Mouse (Mus musculus): ENCODE results near the gene Tmem181a. TPM values are rescaled to one million over a fixed set of nuclear protein-coding genes. Genes with fewer than 3 reads are reported as not detected.
"Not testable (repeated sequence)": the region's sequence is repeated elsewhere in the genome, so short reads cannot be mapped to it uniquely, and the experiment has no call there.

Gene Tmem181a
- 27.8 and 28.8 TPM in 2 replicates for polyA plus RNA-seq (2016; fragmentation: Nextera tagmentation; extraction: Ambion mirVana)

DNA sequence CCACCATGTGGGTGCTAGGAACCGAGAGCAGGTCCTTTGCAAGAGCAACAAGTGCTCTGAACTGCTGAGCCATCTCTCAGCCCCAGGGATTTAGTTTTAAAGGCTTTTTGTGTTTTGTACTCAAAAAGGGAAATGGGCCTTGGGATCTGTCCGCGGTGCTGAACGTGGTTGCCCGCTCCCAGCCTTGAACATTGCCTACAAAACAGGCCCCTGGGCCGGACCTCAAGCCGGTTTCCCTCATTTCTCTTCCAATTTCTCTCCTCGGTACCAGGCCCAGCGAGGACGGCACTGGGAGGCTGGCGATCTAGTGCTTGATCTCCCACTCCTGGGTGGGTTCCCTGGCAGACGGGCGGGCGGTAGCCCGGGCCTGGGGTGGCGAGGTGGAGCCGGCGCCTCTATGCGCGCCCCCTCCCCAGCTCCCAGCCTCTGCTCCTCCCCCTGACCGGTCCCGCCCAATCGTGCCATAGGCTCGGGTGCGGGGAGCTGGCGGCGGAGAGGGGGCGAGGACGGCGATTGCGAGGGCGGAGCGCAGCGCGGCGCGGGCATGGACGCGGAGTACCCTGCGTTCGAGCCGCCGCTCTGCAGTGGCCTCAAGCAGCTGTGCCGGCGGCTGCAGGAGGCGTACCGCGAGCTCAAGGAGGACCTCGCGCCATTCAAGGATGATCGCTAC lies at the start of gene Tmem181a:
Tmem181a (plus strand) TSS at position 461 of the 670 bp plus-strand sequence.
- 1% methylated on average over 17 of the region's 51 CpGs for WGBS
- H3K27me3 ChIP-seq; H3K9me3 ChIP-seq; H3K9ac ChIP-seq (replicated peaks); H3K27ac ChIP-seq; H3K36me3 ChIP-seq; H3K4me1 ChIP-seq (replicated peaks): not testable (repeated sequence)
- H3K4me2 ChIP-seq, result peak within 1 kb of the TSS; percentile 50
- peak within 1 kb of the TSS; percentile 20; the same call in 1 of the 2 replicates for H3K4me3 ChIP-seq (replicated peaks)
- peak; percentile 71 for ATAC-seq (ENCODE audit: insufficient number of reproducible peaks, insufficient read depth, low FRiP score, low TSS enrichment, low read depth)

DNA sequence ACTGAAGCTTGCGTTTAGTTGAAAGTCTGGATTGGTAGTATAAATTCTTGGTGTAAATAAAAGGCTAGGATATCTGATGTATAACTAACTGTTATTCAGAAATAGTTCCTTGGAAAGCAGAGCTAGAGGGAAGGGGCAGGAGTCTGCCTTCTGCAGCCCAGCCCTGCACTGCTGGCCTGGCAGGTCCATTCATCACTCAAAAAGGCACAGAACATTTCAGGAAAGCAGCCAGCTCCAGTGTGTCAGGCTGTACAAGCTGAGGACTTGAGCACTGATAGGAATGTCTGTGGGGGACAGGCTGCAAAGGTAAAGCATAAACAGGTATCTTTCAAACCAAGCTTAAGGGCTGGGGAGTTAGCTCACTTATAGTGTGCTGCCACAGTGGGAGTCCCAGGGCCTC lies 44.9 kb upstream of the Tmem181a start:
- WGBS, result 76% methylated on average over 1 of the region's 1 CpGs
- Histone ChIP-seq H3K27ac (no peak overlapping the region), H3K4me2 (no peak overlapping the region), H3K27me3 (no peaks in the 10 kb centered on the region), H3K36me3 (peaks cover 91% of the 10 kb centered on the region), H3K9ac (replicated peaks) (no peak overlapping the region), H3K4me1 (replicated peaks) (no peaks in the 10 kb centered on the region), H3K4me3 (replicated peaks) (no peak overlapping the region), H3K9me3 (no peaks in the 10 kb centered on the region)
- no peak for ATAC-seq (ENCODE audit: insufficient number of reproducible peaks, insufficient read depth, low FRiP score, low TSS enrichment, low read depth)

GRCm38 (mm10) chr17:6215640-6216039 lies 41.0 kb upstream of the Tmem181a start:
- no peak for ATAC-seq (ENCODE audit: insufficient number of reproducible peaks, insufficient read depth, low FRiP score, low TSS enrichment, low read depth)
- H3K9ac ChIP-seq (replicated peaks), result no peak overlapping the region
- WGBS, result 92% methylated on average over 4 of the region's 4 CpGs
- no peak overlapping the region for H3K27ac ChIP-seq
- H3K36me3 ChIP-seq, result peaks cover 76% of the 10 kb centered on the region
- H3K27me3 ChIP-seq, result no peaks in the 10 kb centered on the region
- H3K4me2 ChIP-seq, result no peak overlapping the region
- H3K4me1 ChIP-seq (replicated peaks), result no peaks in the 10 kb centered on the region
- no peaks in the 10 kb centered on the region for H3K9me3 ChIP-seq
- H3K4me3 ChIP-seq (replicated peaks), result no peak overlapping the region

GRCm38 (mm10) chr17:6216514-6216913 lies 40.1 kb upstream of the Tmem181a start:
- no peak overlapping the region for H3K4me2 ChIP-seq
- no peak overlapping the region for H3K27ac ChIP-seq
- no peak overlapping the region for H3K9ac ChIP-seq (replicated peaks)
- H3K4me3 ChIP-seq (replicated peaks), result no peak overlapping the region
- peaks cover 71% of the 10 kb centered on the region for H3K36me3 ChIP-seq
- no peaks in the 10 kb centered on the region for H3K27me3 ChIP-seq
- no peak for ATAC-seq (ENCODE audit: insufficient number of reproducible peaks, insufficient read depth, low FRiP score, low TSS enrichment, low read depth)
- no peaks in the 10 kb centered on the region for H3K9me3 ChIP-seq
- 88% methylated on average over 10 of the region's 10 CpGs for WGBS
- H3K4me1 ChIP-seq (replicated peaks), result no peaks in the 10 kb centered on the region

GRCm38 (mm10) chr17:6232633-6233032 lies 24.0 kb upstream of the Tmem181a start:
- not testable (repeated sequence) for H3K4me3 ChIP-seq (replicated peaks); H3K4me2 ChIP-seq; H3K27ac ChIP-seq; H3K27me3 ChIP-seq; H3K36me3 ChIP-seq; H3K9ac ChIP-seq (replicated peaks); ATAC-seq (ENCODE audit: insufficient number of reproducible peaks, insufficient read depth, low FRiP score, low TSS enrichment, low read depth); H3K9me3 ChIP-seq; H3K4me1 ChIP-seq (replicated peaks)
- no CpG with 5 or more reads among the region's 7 CpGs for WGBS

GRCm38 (mm10) chr17:6251298-6251697 lies 5.4 kb upstream of the Tmem181a start:
- not testable (repeated sequence) for H3K4me3 ChIP-seq (replicated peaks); H3K9ac ChIP-seq (replicated peaks); H3K4me1 ChIP-seq (replicated peaks); H3K4me2 ChIP-seq; H3K9me3 ChIP-seq; H3K36me3 ChIP-seq; ATAC-seq (ENCODE audit: insufficient number of reproducible peaks, insufficient read depth, low FRiP score, low TSS enrichment, low read depth); H3K27me3 ChIP-seq; H3K27ac ChIP-seq
- WGBS, result 90% methylated on average over 1 of the region's 1 CpGs

DNA sequence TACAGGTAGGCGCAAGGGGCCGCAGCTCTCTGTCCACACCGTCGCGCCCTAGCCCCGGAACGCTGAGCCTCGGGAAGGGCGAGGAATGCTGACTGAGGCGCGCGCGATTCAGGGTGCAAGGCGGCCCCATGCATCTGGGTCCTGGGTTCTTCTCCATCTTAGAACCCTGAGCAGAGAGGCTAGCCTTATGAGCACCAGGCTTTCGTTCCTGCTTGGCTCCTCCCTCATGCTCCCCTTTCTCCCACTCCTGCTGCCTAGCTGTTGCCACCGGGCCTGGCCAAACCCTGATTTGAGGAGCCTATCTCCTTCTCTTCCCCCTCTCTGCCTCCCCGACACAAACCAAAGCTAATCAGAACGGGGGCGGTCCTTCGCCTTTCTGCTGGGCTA lies 403 bp downstream of the Tmem181a start:
- not testable (repeated sequence) for H3K9me3 ChIP-seq; H3K9ac ChIP-seq (replicated peaks); H3K27me3 ChIP-seq; H3K27ac ChIP-seq; H3K4me1 ChIP-seq (replicated peaks); H3K36me3 ChIP-seq
- 0 out of 2 replicates have a peak, but pooled peaks have one; percentile 19 for ATAC-seq (ENCODE audit: insufficient number of reproducible peaks, insufficient read depth, low FRiP score, low TSS enrichment, low read depth)
- WGBS, result 2% methylated on average over 11 of the region's 20 CpGs
- Histone ChIP-seq H3K4me2 (peak overlapping the region; percentile 50), H3K4me3 (replicated peaks) (peak overlapping the region; percentile 20; the same call in 1 of the 2 replicates)

DNA sequence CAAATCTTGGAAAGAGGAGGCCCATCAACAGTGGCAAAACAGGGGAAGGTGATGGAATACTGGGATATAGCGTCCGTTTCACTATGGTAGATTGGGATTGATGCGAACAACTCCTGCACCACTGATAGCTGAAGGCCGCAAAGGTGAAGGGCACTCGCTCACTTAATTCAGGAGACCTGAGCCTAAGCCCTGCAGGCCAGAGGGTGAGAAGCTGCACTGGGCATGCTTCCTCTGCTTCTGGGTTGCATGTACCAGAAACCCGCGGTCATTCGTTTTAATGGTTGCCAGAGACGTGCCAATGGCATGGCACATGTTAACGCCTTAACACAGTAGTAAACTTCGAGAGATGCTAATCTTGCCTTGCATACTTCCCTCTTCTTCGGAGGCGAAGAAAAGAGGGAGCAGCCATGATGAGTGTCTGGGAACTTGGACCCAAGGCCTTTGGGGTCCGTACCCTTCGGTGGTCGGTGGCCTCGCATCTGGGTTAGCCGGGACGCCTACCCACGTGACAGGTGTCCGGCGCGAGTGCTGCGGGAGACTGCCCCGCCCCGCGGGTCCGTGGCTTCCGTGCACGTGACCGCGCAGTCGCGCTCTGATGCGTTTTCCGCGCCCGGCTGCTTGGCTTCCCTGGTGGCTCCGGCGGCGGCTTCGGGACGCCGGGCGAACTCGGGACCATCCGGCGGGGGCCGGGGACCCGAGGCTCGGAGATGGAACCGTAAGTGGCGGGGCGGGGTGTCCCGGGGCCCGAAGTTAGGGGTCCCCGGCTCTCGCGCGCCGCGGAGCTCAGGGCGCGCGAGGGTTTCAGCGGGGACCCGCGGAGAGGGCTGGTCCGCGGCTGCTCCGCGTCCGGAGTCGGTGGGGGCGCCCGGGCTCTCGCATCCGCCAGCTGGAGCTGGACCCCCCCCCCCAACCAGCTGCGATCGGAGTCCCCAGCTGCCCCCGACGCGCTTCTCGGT lies 13.5 kb downstream of the Tmem181a start:
- H3K27ac ChIP-seq, result 0 out of 2 replicates have a peak overlapping the region, but pooled peaks have one; percentile 53
- H3K36me3 ChIP-seq; H3K4me1 ChIP-seq (replicated peaks); H3K27me3 ChIP-seq; H3K9me3 ChIP-seq: not testable (repeated sequence)
- WGBS, result under 1% methylated on average over 57 of the region's 84 CpGs
- peak overlapping the region; percentile 62 for H3K9ac ChIP-seq (replicated peaks)
- H3K4me3 ChIP-seq (replicated peaks), result peak overlapping the region; percentile 50
- peak overlapping the region; percentile 61 for H3K4me2 ChIP-seq
- ATAC-seq (ENCODE audit: insufficient number of reproducible peaks, insufficient read depth, low FRiP score, low TSS enrichment, low read depth), result peak; percentile 38

GRCm38 (mm10) chr17:6270840-6271239 lies 14.2 kb downstream of the Tmem181a start:
- H3K27ac ChIP-seq; H3K9me3 ChIP-seq; H3K27me3 ChIP-seq; H3K36me3 ChIP-seq; H3K4me1 ChIP-seq (replicated peaks): not testable (repeated sequence)
- peak overlapping the region; percentile 61 for H3K4me2 ChIP-seq
- peak overlapping the region; percentile 50 for H3K4me3 ChIP-seq (replicated peaks)
- WGBS, result 0% methylated on average over 25 of the region's 25 CpGs
- peak; percentile 38 for ATAC-seq (ENCODE audit: insufficient number of reproducible peaks, insufficient read depth, low FRiP score, low TSS enrichment, low read depth)
- H3K9ac ChIP-seq (replicated peaks), result peak overlapping the region; percentile 62

GRCm38 (mm10) chr17:6271970-6272369 lies 15.3 kb downstream of the Tmem181a start:
- not testable (repeated sequence) for H3K9me3 ChIP-seq; H3K27me3 ChIP-seq; H3K4me1 ChIP-seq (replicated peaks); H3K27ac ChIP-seq; ATAC-seq (ENCODE audit: insufficient number of reproducible peaks, insufficient read depth, low FRiP score, low TSS enrichment, low read depth); H3K36me3 ChIP-seq; H3K4me2 ChIP-seq; H3K9ac ChIP-seq (replicated peaks); H3K4me3 ChIP-seq (replicated peaks)
- 86% methylated on average over 6 of the region's 6 CpGs for WGBS

DNA sequence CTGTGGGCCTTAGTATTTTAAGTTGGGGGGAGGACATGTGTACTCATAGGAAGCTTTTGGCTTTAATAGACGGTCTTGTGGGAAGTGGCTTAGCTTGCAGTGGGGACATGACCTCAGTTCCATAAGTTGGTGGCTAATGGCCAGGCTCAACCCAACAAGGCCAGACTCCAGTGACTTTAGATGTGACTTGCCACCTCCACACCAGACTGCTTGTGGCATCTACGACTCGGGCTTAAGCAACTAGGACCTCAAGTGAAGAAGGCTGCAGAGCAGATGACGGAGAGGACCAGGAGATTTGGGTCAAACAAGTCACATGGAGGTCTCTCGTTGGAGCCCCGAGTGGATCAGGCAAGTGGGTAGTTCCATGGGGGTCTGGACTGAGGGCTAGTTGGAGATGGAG lies 18.0 kb downstream of the Tmem181a start:
- not testable (repeated sequence) for H3K4me2 ChIP-seq; H3K9me3 ChIP-seq; ATAC-seq (ENCODE audit: insufficient number of reproducible peaks, insufficient read depth, low FRiP score, low TSS enrichment, low read depth); H3K27me3 ChIP-seq; H3K4me3 ChIP-seq (replicated peaks); H3K27ac ChIP-seq; H3K4me1 ChIP-seq (replicated peaks); H3K9ac ChIP-seq (replicated peaks); H3K36me3 ChIP-seq
- 89% methylated on average over 4 of the region's 6 CpGs for WGBS
